Mouse (Mus musculus): ENCODE results near the gene Gpr162.

GRCm38 (mm10) chr6:124820891-124821290, 42.9 kb downstream of the Gpr162 start:
- no peak for TF ChIP-seq MAFK (IDR thresholded peaks at IDR 0.05; ENCODE audit: insufficient replicate concordance, low read length)
- TF ChIP-seq TCF12 (IDR thresholded peaks at IDR 0.05; ENCODE audit: low read depth, low read length) = no peak
- TF ChIP-seq MAX (IDR thresholded peaks at IDR 0.05; ENCODE audit: low read length) = no peak
- TF ChIP-seq CTCF (conservative IDR thresholded peaks at IDR 0.05 in 1 of 2, IDR thresholded peaks at IDR 0.05 in 1 of 2; ENCODE audit: low read depth in 2 of 2, low read length in 2 of 2) = no peak
- TF ChIP-seq POLR2AphosphoS2 (IDR thresholded peaks at IDR 0.05; ENCODE audit: low read depth, low read length) = no peak
- no peak for TF ChIP-seq SMC3 (IDR thresholded peaks at IDR 0.05; ENCODE audit: low read depth, low read length)
- no peak for TF ChIP-seq POLR2A (IDR thresholded peaks at IDR 0.05; ENCODE audit: low read depth, low read length)
- TF ChIP-seq EP300 (IDR thresholded peaks at IDR 0.05; ENCODE audit: low read length) = no peak
- no peak for TF ChIP-seq RCOR1 (conservative IDR thresholded peaks at IDR 0.05; ENCODE audit: low read depth, low read length)
- TF ChIP-seq ZC3H11A (IDR thresholded peaks at IDR 0.05; ENCODE audit: low read depth, low read length) = no peak
- TF ChIP-seq ZMIZ1 (IDR thresholded peaks at IDR 0.05; ENCODE audit: low read depth, low read length) = no peak
- no peak for TF ChIP-seq ETS1 (conservative IDR thresholded peaks at IDR 0.05; ENCODE audit: low read depth, low read length)
- TF ChIP-seq NRF1 (IDR thresholded peaks at IDR 0.05; ENCODE audit: low read depth, low read length) = no peak
